In the genomic region with DNA sequence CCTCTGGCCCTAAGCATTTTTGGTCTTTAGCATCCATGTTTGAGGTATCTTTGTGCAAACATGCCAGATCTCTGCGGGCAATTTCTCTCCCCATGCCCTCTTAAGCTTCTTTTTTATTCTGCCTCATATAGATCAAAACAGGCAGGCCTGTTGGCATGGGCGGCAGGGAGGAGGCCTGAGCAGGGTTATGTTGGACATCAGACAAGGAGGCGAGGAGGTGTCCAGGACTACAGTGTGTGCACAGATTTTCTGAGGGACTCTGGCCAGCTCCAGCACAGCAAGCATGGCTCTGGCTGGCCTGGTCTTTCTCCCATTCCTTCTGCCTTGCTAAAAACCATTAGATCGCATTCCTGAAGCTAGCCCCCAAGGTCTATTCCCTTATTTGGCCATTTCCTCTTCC, we compare ENCODE assay signal across 20 mouse cellular contexts. TPM values are rescaled to one million over a fixed set of nuclear protein-coding genes. Genes with fewer than 3 reads are reported as not detected.
A peak's percentile ranks its signal among the peaks of the same experiment; 100 is the strongest.
DNase-seq lines count a peak whose midpoint lies in the region; ATAC-seq and TF ChIP-seq lines count a peak whose summit lies in the region.
"Had no signal": no experiment of that assay in that cellular context is flagged by ENCODE, and none has a peak within 500 bp of the region (broad histone marks: within the 10 kb centered on the region; RNA-seq: fewer than 3 reads in every experiment).

No protein-coding gene starts in this region.

- no peaks in the 10 kb centered on the region; the same call in 1 of the 2 replicates for H3K9me3 ChIP-seq in heart, embryonic 13.5 days
- H3K9me3 ChIP-seq in heart, embryonic 10.5 days: no peaks in the 10 kb centered on the region
- H3K9me3 ChIP-seq in lung, embryonic 14.5 days (ENCODE audit: low read depth, low read length): peaks cover 5% of the 10 kb centered on the region
- H3K9me3 ChIP-seq: stomach, embryonic 15.5 days had no signal

- no peaks in the 10 kb centered on the region for H3K36me3 ChIP-seq in heart, embryonic 13.5 days
- H3K36me3 ChIP-seq in heart, embryonic 10.5 days: no peaks in the 10 kb centered on the region
- no peaks in the 10 kb centered on the region for H3K36me3 ChIP-seq in lung, embryonic 14.5 days (ENCODE audit: insufficient read depth)
- H3K36me3 ChIP-seq: embryonic facial prominence, embryonic 13.5 days; neural tube, embryonic 12.5 days; stomach, embryonic 15.5 days had no signal

- no peak for ATAC-seq in heart, embryonic 13.5 days (ENCODE audit: extremely low read depth, insufficient number of reproducible peaks, low FRiP score, low TSS enrichment)
- ATAC-seq in lung, embryonic 14.5 days (ENCODE audit: insufficient read depth): no peak
- ATAC-seq: forebrain, embryonic 16.5 days; lung, postnatal 0 days had no signal

- H3K4me1 ChIP-seq in heart, embryonic 13.5 days: peaks cover 34% of the 10 kb centered on the region
- H3K4me1 ChIP-seq in heart, embryonic 10.5 days: peaks cover 22% of the 10 kb centered on the region
- H3K4me1 ChIP-seq in lung, embryonic 14.5 days (ENCODE audit: insufficient read depth): peaks cover 6% of the 10 kb centered on the region; the same call in 1 of the 2 replicates

- 0 out of 2 replicates have a peak, but pooled peaks cover 5% of the 10 kb centered on the region for H3K27me3 ChIP-seq in heart, embryonic 13.5 days (replicated peaks)
- H3K27me3 ChIP-seq in heart, embryonic 10.5 days (ENCODE audit: insufficient read depth, poor library complexity, severe bottlenecking): no peaks in the 10 kb centered on the region
- no peaks in the 10 kb centered on the region for H3K27me3 ChIP-seq in lung, embryonic 14.5 days (ENCODE audit: insufficient read depth, low read length)
- H3K27me3 ChIP-seq: embryonic facial prominence, embryonic 13.5 days; neural tube, embryonic 12.5 days; stomach, embryonic 15.5 days had no signal

- H3K4me2 ChIP-seq in heart, embryonic 13.5 days: no peak overlapping the region
- H3K4me2 ChIP-seq in lung, embryonic 14.5 days: no peak overlapping the region
- H3K4me2 ChIP-seq: embryonic facial prominence, embryonic 13.5 days; liver, embryonic 11.5 days; neural tube, embryonic 12.5 days; stomach, embryonic 15.5 days had no signal

- DNase-seq in heart, embryonic 10.5 days (ENCODE audit: low spot score): no peak
- DNase-seq in lung, embryonic 14.5 days: peak; percentile 42
- no peak for DNase-seq in lung, adult 18-20 months
- peak; percentile 82 to 92 for DNase-seq in cerebellum, adult 18-20 months
- DNase-seq in cerebellum, postnatal 36 days: peak; percentile 79 to 81
- DNase-seq in thymus, postnatal 14 days: no peak
- no peak for DNase-seq in frontal cortex, postnatal 10 days (ENCODE audit: low spot score in 2 of 2)
- DNase-seq: adrenal gland, adult 2 months; heart, postnatal 4 days; kidney, adult 11 months; kidney, postnatal 14 days; spleen, adult 18-20 months; thymus, postnatal 4 days had no signal

- 0 out of 2 replicates have a peak overlapping the region, but pooled peaks have one; percentile 15 for H3K27ac ChIP-seq in heart, embryonic 13.5 days (replicated peaks)
- no peak overlapping the region for H3K27ac ChIP-seq in heart, embryonic 10.5 days
- H3K27ac ChIP-seq in lung, embryonic 14.5 days (ENCODE audit: low read depth): no peak overlapping the region
- H3K27ac ChIP-seq: embryonic facial prominence, embryonic 13.5 days; neural tube, embryonic 12.5 days; stomach, embryonic 15.5 days had no signal

- no peak for TF ChIP-seq CTCF in lung, embryonic 14.5 days (IDR thresholded peaks at IDR 0.05; ENCODE audit: low read depth)

- 51% methylated on average over 4 of the region's 4 CpGs for WGBS in heart, embryonic 13.5 days
- WGBS in heart, embryonic 10.5 days: 66% methylated on average over 4 of the region's 4 CpGs
- WGBS in lung, embryonic 14.5 days: 52% methylated on average over 4 of the region's 4 CpGs

- no peak overlapping the region for H3K4me3 ChIP-seq in heart, embryonic 13.5 days
- H3K4me3 ChIP-seq in heart, embryonic 10.5 days: no peak overlapping the region
- no peak overlapping the region for H3K4me3 ChIP-seq in lung, embryonic 14.5 days (ENCODE audit: low read depth, low read length)
- H3K4me3 ChIP-seq: embryonic facial prominence, embryonic 13.5 days; neural tube, embryonic 12.5 days; stomach, embryonic 15.5 days had no signal

- H3K9ac ChIP-seq in heart, embryonic 13.5 days: no peak overlapping the region
- H3K9ac ChIP-seq in lung, embryonic 14.5 days: no peak overlapping the region
- H3K9ac ChIP-seq: embryonic facial prominence, embryonic 13.5 days; neural tube, embryonic 12.5 days; stomach, embryonic 15.5 days had no signal

RNA-seq across cellular contexts. Expression of a gene that starts 5.0 kb away (rescaled TPM):
- polyA plus RNA-seq in heart, embryonic 13.5 days (2015; fragmentation: Nextera tagmentation; extraction: Ambion mirVana): 0.51 and 0.65 TPM in 2 replicates
- 0.58 and 0.78 TPM in 2 replicates for polyA plus RNA-seq in heart, embryonic 10.5 days (2016; fragmentation: Nextera tagmentation; extraction: Ambion mirVana)
- polyA plus RNA-seq in lung, embryonic 14.5 days (2014; fragmentation: Nextera tagmentation; extraction: Ambion mirVana): 0.64 and 1.0 TPM in 2 replicates
- polyA plus RNA-seq: adrenal gland, adult 2 months had no signal

RNA-seq across cellular contexts. Expression of a gene that starts 32.9 kb away (rescaled TPM):
- polyA plus RNA-seq in heart, embryonic 13.5 days (2015; fragmentation: Nextera tagmentation; extraction: Ambion mirVana): 1.6 and 1.8 TPM in 2 replicates
- 0.26 and 0.62 TPM in 2 replicates for polyA plus RNA-seq in heart, embryonic 10.5 days (2016; fragmentation: Nextera tagmentation; extraction: Ambion mirVana)
- 1.2 and 1.6 TPM in 2 replicates for polyA plus RNA-seq in lung, embryonic 14.5 days (2014; fragmentation: Nextera tagmentation; extraction: Ambion mirVana)

Comparison
In these comparisons a context has a peak if more than half of its experiments do, and no peak if none do; other contexts are left out.
1. DNase-seq: peak in lung, embryonic 14.5 days (single experiment), cerebellum, adult 18-20 months (2 of 2) and cerebellum, postnatal 36 days (2 of 2); none in heart, embryonic 10.5 days (single experiment), lung, adult 18-20 months (0 of 2), thymus, postnatal 14 days (single experiment) and frontal cortex, postnatal 10 days (0 of 2).